Mouse (Mus musculus): ENCODE data around the gene F8.

DNA sequence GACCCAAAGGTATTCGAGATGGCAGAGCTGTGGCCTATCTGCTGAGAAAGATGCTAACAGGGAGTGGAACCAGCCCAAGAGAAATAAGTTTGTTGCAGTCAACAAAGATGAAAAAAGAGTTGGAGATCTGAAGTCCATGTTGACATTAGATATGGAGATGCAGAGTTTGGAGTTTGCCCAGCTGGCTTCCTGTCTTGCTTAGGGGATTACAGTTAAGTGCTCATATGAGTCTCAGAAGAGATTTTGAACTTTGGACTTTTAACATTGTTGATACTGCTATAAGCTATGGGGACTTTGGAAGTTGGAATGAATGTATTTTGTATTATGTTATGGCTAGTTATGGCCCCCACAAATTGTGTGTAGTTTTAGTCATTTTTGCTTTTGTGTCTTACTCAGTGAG is 230.2 kb downstream of the F8 start:
- TF ChIP-seq CTCF (IDR thresholded peaks at IDR 0.05; ENCODE audit: control insufficient read depth, insufficient read depth, low read length) (no peak), POLR2A (IDR thresholded peaks at IDR 0.05; ENCODE audit: borderline replicate concordance, control insufficient read depth, low read depth, low read length) (no peak)
